Mouse (Mus musculus) embryonic facial prominence, embryonic 10.5 days (tissue): ENCODE measurements around the gene Prss28. TPM values are rescaled to one million over a fixed set of nuclear protein-coding genes. Genes with fewer than 3 reads are reported as not detected.

Experiments
- polyA plus RNA-seq: library from polyadenylated mRNA; unstranded; fragments of >200 nt; fragmentation: Nextera tagmentation; extraction: Ambion mirVana; gene quantifications from 2 replicates; pipeline ENCODE4 v1.2.1, GENCODE M21; 2016

Gene Prss28
- polyA plus RNA-seq, 1 experiment from 2014 or later = not detected

Other genes starting within 250 kb of the Prss28 start
- 10.6 and 11.0 TPM in 2 replicates for gene Tmem204, start 225.1 kb upstream of the Prss28 start, polyA plus RNA-seq
- gene Telo2, start 192.7 kb upstream of the Prss28 start, polyA plus RNA-seq = 54.0 and 55.5 TPM in 2 replicates
- gene Ptx4, start 187.9 kb upstream of the Prss28 start, polyA plus RNA-seq = 0.09 and 0.14 TPM in 2 replicates
- 24.4 and 27.5 TPM in 2 replicates for gene Clcn7, start 175.3 kb upstream of the Prss28 start, polyA plus RNA-seq
- gene Ccdc154, start 146.2 kb upstream of the Prss28 start, polyA plus RNA-seq = not detected in 2 replicates
- gene Gm38655, start 133.2 kb upstream of the Prss28 start, polyA plus RNA-seq = not detected in 2 replicates
- 35.5 and 36.9 TPM in 2 replicates for gene BC003965, start 124.1 kb upstream of the Prss28 start, polyA plus RNA-seq
- 9.6 and 10.9 TPM in 2 replicates for gene Unkl, start 120.2 kb upstream of the Prss28 start, polyA plus RNA-seq
- gene Gnptg, start 68.5 kb upstream of the Prss28 start, polyA plus RNA-seq = 36.1 and 41.5 TPM in 2 replicates
- gene Tsr3, start 68.5 kb upstream of the Prss28 start, polyA plus RNA-seq = 75.4 and 78.6 TPM in 2 replicates
- gene Baiap3, start 52.3 kb upstream of the Prss28 start, polyA plus RNA-seq = 0.67 and 0.94 TPM in 2 replicates
- gene Ube2i, start 34.0 kb upstream of the Prss28 start, polyA plus RNA-seq = 952 and 961 TPM in 2 replicates
- gene Prss34, start 10.3 kb upstream of the Prss28 start, polyA plus RNA-seq = not detected in 2 replicates
- gene Prss29, start 10.0 kb downstream of the Prss28 start, polyA plus RNA-seq = not detected in 2 replicates
- gene Tpsab1, start 36.9 kb downstream of the Prss28 start, polyA plus RNA-seq = not detected in 2 replicates
- gene Tpsb2, start 57.7 kb downstream of the Prss28 start, polyA plus RNA-seq = not detected in 2 replicates
- gene Tpsg1, start 60.6 kb downstream of the Prss28 start, polyA plus RNA-seq = not detected in 2 replicates
- gene Cacna1h, start 125.1 kb downstream of the Prss28 start, polyA plus RNA-seq = 2.9 and 3.3 TPM in 2 replicates
- gene Tekt4, start 146.0 kb downstream of the Prss28 start, polyA plus RNA-seq = 0.33 TPM in 1 of 2 replicates, not detected in the other
- 0.13 and 0.21 TPM in 2 replicates for gene Sstr5, start 188.6 kb downstream of the Prss28 start, polyA plus RNA-seq